Mouse (Mus musculus) ES-Bruce4 (cell line): ENCODE data around the gene A4gnt.

Experiments
- CTCF ChIP-seq: IDR thresholded peaks from one replicate; pipeline ENCODE4 v1.8.1; 2011; ENCODE audit warnings: low read depth, low read length
- POLR2A ChIP-seq: IDR thresholded peaks from one replicate; pipeline ENCODE4 v1.8.1; 2011; ENCODE audit warnings: low read length; ENCODE audit not compliant: insufficient read depth

GRCm38 (mm10) chr9:99639957-99640356 lies 27.7 kb downstream of the A4gnt start:
- TF ChIP-seq CTCF (no peak), POLR2A (no peak)
